Mouse (Mus musculus): ENCODE results near the gene Csn1s2a. TPM values are rescaled to one million over a fixed set of nuclear protein-coding genes. Genes with fewer than 3 reads are reported as not detected.

Gene Csn1s2a
- not detected for polyA plus RNA-seq (2014; fragmentation: Illumina TruSeq; extraction: RNeasy Lipid Tissue Mini Kit (QIAGEN cat#74804))

DNA sequence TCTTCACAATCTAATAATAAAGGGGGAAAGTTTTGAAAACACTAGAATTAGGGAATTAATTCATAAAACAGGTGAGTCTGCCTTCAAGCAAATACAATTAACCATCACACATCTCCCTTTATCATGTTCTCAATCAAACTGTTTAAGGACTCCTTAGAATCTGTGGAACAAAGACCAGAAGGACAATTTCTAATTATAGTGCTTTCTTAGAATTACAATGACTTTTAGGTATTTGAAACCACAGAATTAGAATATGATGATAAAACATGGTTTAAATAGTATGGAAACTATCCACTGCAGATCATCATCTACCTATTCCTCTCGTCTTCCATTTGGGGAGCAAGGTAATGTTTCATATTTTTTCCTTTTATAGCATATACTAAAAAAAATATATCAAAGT is at the start of gene Csn1s2a:
Csn1s2a (plus strand) TSS at position 301 of the 400 bp plus-strand sequence.

DNA sequence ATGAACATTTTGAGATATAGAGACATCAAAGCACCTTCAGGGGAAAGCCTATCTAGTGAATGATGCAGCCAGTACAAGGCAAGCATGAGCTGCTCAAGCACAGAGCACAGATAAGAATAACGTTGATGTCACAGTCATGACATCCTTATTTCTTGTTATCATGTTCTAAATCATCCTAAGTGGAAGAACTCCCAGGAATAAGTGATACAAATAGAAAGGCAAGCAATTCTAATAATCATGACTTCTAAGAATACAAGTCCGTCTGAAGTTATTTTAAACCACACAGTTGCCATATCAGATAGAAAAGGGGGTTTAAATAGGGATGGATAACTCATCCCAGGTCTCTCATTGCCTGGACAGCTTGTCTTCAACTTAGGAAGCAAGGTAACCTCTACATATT is 33.4 kb downstream of the Csn1s2a start, which contains the start of gene Csn1s2b:
Csn1s2b (plus strand) TSS at position 301 of the 400 bp plus-strand sequence.

DNA sequence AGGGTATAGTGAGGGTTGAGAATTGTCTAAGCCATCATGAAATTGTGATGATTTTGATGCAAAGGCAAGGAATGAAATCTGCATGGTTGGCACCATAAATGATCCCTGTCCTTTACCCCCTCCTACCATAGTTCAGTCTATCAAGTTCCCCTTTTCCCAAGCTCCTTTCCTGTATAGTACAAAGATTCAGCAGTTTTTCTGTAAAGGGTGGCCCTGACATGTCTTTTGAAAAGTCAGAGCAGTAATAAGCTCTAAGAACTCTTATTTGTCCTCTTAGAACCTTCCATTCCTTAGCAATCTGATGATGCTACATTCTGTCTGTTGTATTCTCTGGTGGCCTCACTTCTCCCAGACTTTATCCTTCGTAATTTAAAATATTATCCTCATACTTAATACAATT is 51.0 kb downstream of the Csn1s2a start, which contains the start of gene Prr27:
Prr27 (plus strand) TSS at position 301 of the 400 bp plus-strand sequence.

Other genes starting within 250 kb of the Csn1s2a start
- not detected for gene Sult1b1, start 236.4 kb upstream of the Csn1s2a start, polyA plus RNA-seq (2014; fragmentation: Illumina TruSeq; extraction: RNeasy Lipid Tissue Mini Kit (QIAGEN cat#74804))
- gene Sult1d1, start 205.5 kb upstream of the Csn1s2a start, polyA plus RNA-seq (2014; fragmentation: Illumina TruSeq; extraction: RNeasy Lipid Tissue Mini Kit (QIAGEN cat#74804)): 2.6 TPM
- gene Sult1e1, start 183.0 kb upstream of the Csn1s2a start, polyA plus RNA-seq (2014; fragmentation: Illumina TruSeq; extraction: RNeasy Lipid Tissue Mini Kit (QIAGEN cat#74804)): not detected
- not detected for gene Csn1s1, start 108.4 kb upstream of the Csn1s2a start, polyA plus RNA-seq (2014; fragmentation: Illumina TruSeq; extraction: RNeasy Lipid Tissue Mini Kit (QIAGEN cat#74804))
- not detected for gene Csn2, start 74.9 kb upstream of the Csn1s2a start, polyA plus RNA-seq (2014; fragmentation: Illumina TruSeq; extraction: RNeasy Lipid Tissue Mini Kit (QIAGEN cat#74804))
- gene Csn1s2b, start 33.5 kb downstream of the Csn1s2a start, polyA plus RNA-seq (2014; fragmentation: Illumina TruSeq; extraction: RNeasy Lipid Tissue Mini Kit (QIAGEN cat#74804)): not detected
- not detected for gene Prr27, start 51.1 kb downstream of the Csn1s2a start, polyA plus RNA-seq (2014; fragmentation: Illumina TruSeq; extraction: RNeasy Lipid Tissue Mini Kit (QIAGEN cat#74804))
- gene Odam, start 110.5 kb downstream of the Csn1s2a start, polyA plus RNA-seq (2014; fragmentation: Illumina TruSeq; extraction: RNeasy Lipid Tissue Mini Kit (QIAGEN cat#74804)): not detected
- gene Csn3, start 151.0 kb downstream of the Csn1s2a start, polyA plus RNA-seq (2014; fragmentation: Illumina TruSeq; extraction: RNeasy Lipid Tissue Mini Kit (QIAGEN cat#74804)): not detected
- 0.57 TPM for gene 2310003L06Rik, start 194.9 kb downstream of the Csn1s2a start, polyA plus RNA-seq (2014; fragmentation: Illumina TruSeq; extraction: RNeasy Lipid Tissue Mini Kit (QIAGEN cat#74804))
- not detected for gene Gm28434, start 194.9 kb downstream of the Csn1s2a start, polyA plus RNA-seq (2014; fragmentation: Illumina TruSeq; extraction: RNeasy Lipid Tissue Mini Kit (QIAGEN cat#74804))
- gene Cabs1, start 204.9 kb downstream of the Csn1s2a start, polyA plus RNA-seq (2014; fragmentation: Illumina TruSeq; extraction: RNeasy Lipid Tissue Mini Kit (QIAGEN cat#74804)): not detected
- gene Smr3a, start 228.0 kb downstream of the Csn1s2a start, polyA plus RNA-seq (2014; fragmentation: Illumina TruSeq; extraction: RNeasy Lipid Tissue Mini Kit (QIAGEN cat#74804)): not detected

Data from ovary, adult 10 weeks (tissue).